Mouse (Mus musculus): Measurements from ENCODE around the gene Prrt1. TPM values are rescaled to one million over a fixed set of nuclear protein-coding genes. Genes with fewer than 3 reads are reported as not detected.

Prrt1 gene
- polyA plus RNA-seq, 1 experiment from 2014 or later = 0.18 TPM

- Histone ChIP-seq H3K36me3 (ENCODE audit: control insufficient read depth, insufficient read depth, low read length) (peaks cover 5% of the 10 kb centered on the region; the same call in 1 of the 2 replicates), H3K9ac (ENCODE audit: low read depth, low read length) (peak overlapping the region; percentile 75; the same call in 1 of the 2 replicates), H3K4me2 (replicated peaks; ENCODE audit: low read depth, low read length) (peak overlapping the region; percentile 89), H3K27me3 (ENCODE audit: control insufficient read depth, insufficient read depth, low read length) (peaks cover 22% of the 10 kb centered on the region), H3K4me1 (ENCODE audit: control insufficient read depth, insufficient read depth, low read length) (peaks cover 44% of the 10 kb centered on the region), H3K27ac (ENCODE audit: low read depth, low read length) (peak overlapping the region; percentile 96; the same call in 1 of the 2 replicates), H3K9me3 (ENCODE audit: control insufficient read depth, low read length) (no peaks in the 10 kb centered on the region), H3K4me3 (ENCODE audit: low read length) (peak overlapping the region; percentile 61)
- ATAC-seq (ENCODE audit: low FRiP score, low TSS enrichment) = no peak
- 22% methylated on average over 5 of the region's 5 CpGs for WGBS
Measured at GRCm38 (mm10) chr17:34628644-34628967, 727 bp upstream of the Prrt1 start.

GRCm38 (mm10) chr17:34629796-34630603, 667 bp downstream of the Prrt1 start:
- no peak overlapping the region; the same call in 1 of the 2 replicates for H3K4me3 ChIP-seq (ENCODE audit: low read length)
- H3K9ac ChIP-seq (ENCODE audit: low read depth, low read length) = no peak overlapping the region
- peaks cover 22% of the 10 kb centered on the region for H3K27me3 ChIP-seq (ENCODE audit: control insufficient read depth, insufficient read depth, low read length)
- no peak for ATAC-seq (ENCODE audit: low FRiP score, low TSS enrichment)
- peaks cover 5% of the 10 kb centered on the region; the same call in 1 of the 2 replicates for H3K36me3 ChIP-seq (ENCODE audit: control insufficient read depth, insufficient read depth, low read length)
- WGBS = 12% methylated on average over 12 of the region's 12 CpGs
- no peak overlapping the region for H3K27ac ChIP-seq (ENCODE audit: low read depth, low read length)
- peaks cover 44% of the 10 kb centered on the region for H3K4me1 ChIP-seq (ENCODE audit: control insufficient read depth, insufficient read depth, low read length)
- H3K9me3 ChIP-seq (ENCODE audit: control insufficient read depth, low read length) = no peaks in the 10 kb centered on the region
- H3K4me2 ChIP-seq (replicated peaks; ENCODE audit: low read depth, low read length) = peak overlapping the region; percentile 89; the same call in 1 of the 2 replicates

- Histone ChIP-seq H3K27me3 (ENCODE audit: control insufficient read depth, insufficient read depth, low read length) (peaks cover 22% of the 10 kb centered on the region), H3K9me3 (ENCODE audit: control insufficient read depth, low read length) (no peaks in the 10 kb centered on the region), H3K4me2 (replicated peaks; ENCODE audit: low read depth, low read length) (peak overlapping the region; percentile 40), H3K4me3 (ENCODE audit: low read length) (peak overlapping the region; percentile 25), H3K4me1 (ENCODE audit: control insufficient read depth, insufficient read depth, low read length) (peaks cover 44% of the 10 kb centered on the region), H3K27ac (ENCODE audit: low read depth, low read length) (no peak overlapping the region), H3K36me3 (ENCODE audit: control insufficient read depth, insufficient read depth, low read length) (no peaks in the 10 kb centered on the region), H3K9ac (ENCODE audit: low read depth, low read length) (peak overlapping the region; percentile 40; the same call in 1 of the 2 replicates)
- ATAC-seq (ENCODE audit: low FRiP score, low TSS enrichment) = no peak
- WGBS = 3% methylated on average over 37 of the region's 48 CpGs
Measured at GRCm38 (mm10) chr17:34630761-34631301, 1.5 kb downstream of the Prrt1 start.

GRCm38 (mm10) chr17:34631647-34632046, 2.3 kb downstream of the Prrt1 start:
- Histone ChIP-seq H3K27me3 (ENCODE audit: control insufficient read depth, insufficient read depth, low read length) (peaks cover 22% of the 10 kb centered on the region), H3K27ac (ENCODE audit: low read depth, low read length) (no peak overlapping the region), H3K4me2 (replicated peaks; ENCODE audit: low read depth, low read length) (peak overlapping the region; percentile 56), H3K36me3 (ENCODE audit: control insufficient read depth, insufficient read depth, low read length) (no peaks in the 10 kb centered on the region), H3K9me3 (ENCODE audit: control insufficient read depth, low read length) (no peaks in the 10 kb centered on the region), H3K4me3 (ENCODE audit: low read length) (peak overlapping the region; percentile 36), H3K4me1 (ENCODE audit: control insufficient read depth, insufficient read depth, low read length) (peaks cover 37% of the 10 kb centered on the region), H3K9ac (ENCODE audit: low read depth, low read length) (peak overlapping the region; percentile 42; the same call in 1 of the 2 replicates)
- no peak for ATAC-seq (ENCODE audit: low FRiP score, low TSS enrichment)
- 8% methylated on average over 12 of the region's 12 CpGs for WGBS

GRCm38 (mm10) chr17:34632261-34632691, 2.9 kb downstream of the Prrt1 start:
- peak; percentile 54 for ATAC-seq (ENCODE audit: low FRiP score, low TSS enrichment)
- peak overlapping the region; percentile 56 for H3K4me2 ChIP-seq (replicated peaks; ENCODE audit: low read depth, low read length)
- peak overlapping the region; percentile 36 for H3K4me3 ChIP-seq (ENCODE audit: low read length)
- peak overlapping the region; percentile 42; the same call in 1 of the 2 replicates for H3K9ac ChIP-seq (ENCODE audit: low read depth, low read length)
- H3K4me1 ChIP-seq (ENCODE audit: control insufficient read depth, insufficient read depth, low read length) = peaks cover 37% of the 10 kb centered on the region
- peaks cover 22% of the 10 kb centered on the region for H3K27me3 ChIP-seq (ENCODE audit: control insufficient read depth, insufficient read depth, low read length)
- no peak overlapping the region for H3K27ac ChIP-seq (ENCODE audit: low read depth, low read length)
- no peaks in the 10 kb centered on the region for H3K36me3 ChIP-seq (ENCODE audit: control insufficient read depth, insufficient read depth, low read length)
- no peaks in the 10 kb centered on the region for H3K9me3 ChIP-seq (ENCODE audit: control insufficient read depth, low read length)
- 2% methylated on average over 26 of the region's 26 CpGs for WGBS

GRCm38 (mm10) chr17:34635671-34636070, 6.3 kb downstream of the Prrt1 start:
- H3K4me2 ChIP-seq (replicated peaks; ENCODE audit: low read depth, low read length) = no peak overlapping the region
- no peaks in the 10 kb centered on the region for H3K9me3 ChIP-seq (ENCODE audit: control insufficient read depth, low read length)
- H3K27me3 ChIP-seq (ENCODE audit: control insufficient read depth, insufficient read depth, low read length) = peaks cover 11% of the 10 kb centered on the region
- H3K36me3 ChIP-seq (ENCODE audit: control insufficient read depth, insufficient read depth, low read length) = no peaks in the 10 kb centered on the region
- no peak overlapping the region for H3K27ac ChIP-seq (ENCODE audit: low read depth, low read length)
- no peak for ATAC-seq (ENCODE audit: low FRiP score, low TSS enrichment)
- H3K4me3 ChIP-seq (ENCODE audit: low read length) = no peak overlapping the region
- H3K9ac ChIP-seq (ENCODE audit: low read depth, low read length) = no peak overlapping the region
- peaks cover 21% of the 10 kb centered on the region for H3K4me1 ChIP-seq (ENCODE audit: control insufficient read depth, insufficient read depth, low read length)
- 76% methylated on average over 2 of the region's 2 CpGs for WGBS

- H3K4me2 ChIP-seq (replicated peaks; ENCODE audit: low read depth, low read length) = no peak overlapping the region
- no peaks in the 10 kb centered on the region for H3K36me3 ChIP-seq (ENCODE audit: control insufficient read depth, insufficient read depth, low read length)
- 67% methylated on average over 3 of the region's 3 CpGs for WGBS
- no peak overlapping the region for H3K27ac ChIP-seq (ENCODE audit: low read depth, low read length)
- no peak overlapping the region for H3K4me3 ChIP-seq (ENCODE audit: low read length)
- no peak overlapping the region for H3K9ac ChIP-seq (ENCODE audit: low read depth, low read length)
- ATAC-seq (ENCODE audit: low FRiP score, low TSS enrichment) = no peak
- H3K4me1 ChIP-seq (ENCODE audit: control insufficient read depth, insufficient read depth, low read length) = peaks cover 15% of the 10 kb centered on the region; the same call in 1 of the 2 replicates
- H3K27me3 ChIP-seq (ENCODE audit: control insufficient read depth, insufficient read depth, low read length) = no peaks in the 10 kb centered on the region
- H3K9me3 ChIP-seq (ENCODE audit: control insufficient read depth, low read length) = no peaks in the 10 kb centered on the region
Measured at GRCm38 (mm10) chr17:34637459-34637858, 8.1 kb downstream of the Prrt1 start.

GRCm38 (mm10) chr17:34639461-34640255, 10.3 kb downstream of the Prrt1 start:
- H3K9ac ChIP-seq (ENCODE audit: low read depth, low read length) = no peak overlapping the region
- WGBS = 73% methylated on average over 7 of the region's 7 CpGs
- H3K9me3 ChIP-seq (ENCODE audit: control insufficient read depth, low read length) = no peaks in the 10 kb centered on the region
- no peaks in the 10 kb centered on the region for H3K27me3 ChIP-seq (ENCODE audit: control insufficient read depth, insufficient read depth, low read length)
- no peak overlapping the region for H3K4me3 ChIP-seq (ENCODE audit: low read length)
- H3K36me3 ChIP-seq (ENCODE audit: control insufficient read depth, insufficient read depth, low read length) = no peaks in the 10 kb centered on the region
- no peak for ATAC-seq (ENCODE audit: low FRiP score, low TSS enrichment)
- H3K27ac ChIP-seq (ENCODE audit: low read depth, low read length) = no peak overlapping the region
- no peak overlapping the region for H3K4me2 ChIP-seq (replicated peaks; ENCODE audit: low read depth, low read length)
- peaks cover 15% of the 10 kb centered on the region; the same call in 1 of the 2 replicates for H3K4me1 ChIP-seq (ENCODE audit: control insufficient read depth, insufficient read depth, low read length)
